Mouse (Mus musculus) thymus, postnatal 25 days (tissue): Measurements from ENCODE around the gene Ddah1.

Source experiments
- DNase-seq: peaks from one replicate; pipeline ENCODE4 v3.0.0; 2022

Gene Ddah1

DNA sequence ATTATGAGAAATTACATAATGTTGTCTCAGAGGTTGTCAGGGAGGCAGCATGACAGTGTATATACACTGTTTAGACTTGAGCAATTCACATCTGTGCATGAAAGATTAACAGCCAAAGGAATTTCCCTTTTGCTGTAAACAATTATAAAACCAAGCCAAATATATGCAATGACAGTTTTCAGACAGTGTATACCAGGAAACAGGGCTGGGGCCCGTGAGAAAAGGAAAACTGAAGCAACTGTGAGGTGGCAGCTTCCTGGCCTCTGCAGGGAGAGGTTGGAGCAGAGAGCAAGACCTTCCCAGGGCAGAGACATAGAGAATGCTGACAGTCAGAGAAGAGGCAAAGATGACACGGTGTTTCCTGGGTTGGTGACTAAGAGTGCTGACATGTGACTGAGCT is 62.0 kb downstream of the Ddah1 start:
- DNase-seq: no peak

DNA sequence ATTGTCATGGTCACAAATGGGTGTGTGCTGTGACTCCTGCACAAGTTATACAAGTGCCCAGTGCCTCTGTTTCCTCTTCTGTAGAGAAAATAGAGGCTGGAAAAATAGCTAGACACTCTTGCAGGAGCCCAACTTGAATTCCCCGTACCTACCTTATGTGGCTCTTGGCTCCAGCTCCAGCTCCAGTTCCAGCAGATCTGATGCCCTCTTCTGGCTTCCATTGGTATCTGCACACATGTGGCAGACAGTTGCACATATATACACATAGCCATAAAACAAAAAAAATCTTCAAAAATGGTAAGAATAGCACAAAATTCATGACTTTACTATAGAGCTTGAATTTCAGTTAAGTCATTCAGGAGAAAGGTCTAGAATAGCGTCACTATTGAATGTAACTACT is 62.5 kb downstream of the Ddah1 start:
- DNase-seq: no peak

DNA sequence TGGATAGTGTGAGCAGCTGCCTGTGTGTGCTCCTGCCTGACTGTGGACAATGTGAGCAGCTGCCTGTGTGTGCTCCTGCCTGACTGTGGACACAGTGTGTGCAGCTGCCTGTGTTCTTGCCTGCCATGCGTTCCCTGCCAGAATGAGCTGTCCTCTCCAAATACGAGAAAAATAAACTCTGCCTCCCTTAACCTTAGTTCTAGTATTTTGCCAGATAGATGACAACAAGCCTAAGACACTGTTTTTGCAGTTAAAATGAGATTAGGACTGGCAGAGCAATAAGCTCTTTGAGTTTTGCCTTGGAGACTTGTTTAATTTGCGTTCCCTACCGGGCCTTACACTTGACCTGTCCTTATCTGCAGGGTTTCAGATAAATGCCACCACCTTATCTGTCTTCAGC is 63.7 kb downstream of the Ddah1 start:
- no peak for DNase-seq

DNA sequence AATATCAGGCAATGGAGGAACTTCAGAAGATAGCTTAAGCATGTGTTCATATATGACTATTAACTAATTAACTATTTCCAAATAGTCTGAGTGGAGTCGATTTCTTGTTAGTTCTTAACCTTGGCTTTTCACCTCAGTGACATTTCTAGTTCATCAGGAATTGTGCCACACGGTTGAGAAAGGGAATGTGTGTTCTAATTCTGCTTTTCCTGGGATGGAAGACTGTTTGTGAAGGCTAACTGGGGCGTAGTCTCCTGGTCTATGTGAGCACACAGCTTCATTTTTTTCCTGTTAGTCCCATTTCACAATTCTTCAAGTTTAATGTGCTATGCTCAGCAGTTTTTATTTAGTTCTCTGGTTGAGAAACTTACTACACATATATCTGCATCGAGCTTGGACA is 65.2 kb downstream of the Ddah1 start:
- no peak for DNase-seq

DNA sequence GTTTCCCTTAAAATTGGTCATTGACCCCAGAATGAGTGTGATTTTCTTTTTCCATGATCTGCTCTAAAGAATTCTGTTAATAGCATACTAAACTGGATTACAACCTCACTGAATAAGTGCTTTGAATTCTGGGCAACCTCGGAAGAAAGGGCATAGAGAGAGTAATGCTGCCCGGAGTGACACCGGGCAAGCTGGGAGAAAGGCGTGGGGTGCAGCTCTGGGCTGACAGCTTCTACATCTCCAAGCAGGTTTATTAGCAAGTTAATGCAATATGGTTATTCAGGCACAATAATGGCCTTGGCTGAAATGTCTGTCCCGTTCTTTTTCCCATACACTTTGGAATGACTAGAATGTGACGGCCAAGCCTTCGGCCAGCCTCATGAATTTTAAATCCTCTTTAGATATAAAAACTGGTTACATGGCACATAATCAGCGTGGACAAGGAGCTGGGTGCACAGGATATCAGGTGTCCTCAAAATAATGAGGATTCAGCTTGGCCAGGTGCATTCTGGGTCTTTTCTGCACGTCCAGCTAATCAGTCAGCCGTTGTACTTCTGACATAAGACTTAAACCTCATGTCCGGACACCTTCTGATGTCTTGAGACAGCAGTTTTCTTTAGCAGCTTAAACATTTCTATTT is 67.1 kb downstream of the Ddah1 start:
- no peak for DNase-seq

DNA sequence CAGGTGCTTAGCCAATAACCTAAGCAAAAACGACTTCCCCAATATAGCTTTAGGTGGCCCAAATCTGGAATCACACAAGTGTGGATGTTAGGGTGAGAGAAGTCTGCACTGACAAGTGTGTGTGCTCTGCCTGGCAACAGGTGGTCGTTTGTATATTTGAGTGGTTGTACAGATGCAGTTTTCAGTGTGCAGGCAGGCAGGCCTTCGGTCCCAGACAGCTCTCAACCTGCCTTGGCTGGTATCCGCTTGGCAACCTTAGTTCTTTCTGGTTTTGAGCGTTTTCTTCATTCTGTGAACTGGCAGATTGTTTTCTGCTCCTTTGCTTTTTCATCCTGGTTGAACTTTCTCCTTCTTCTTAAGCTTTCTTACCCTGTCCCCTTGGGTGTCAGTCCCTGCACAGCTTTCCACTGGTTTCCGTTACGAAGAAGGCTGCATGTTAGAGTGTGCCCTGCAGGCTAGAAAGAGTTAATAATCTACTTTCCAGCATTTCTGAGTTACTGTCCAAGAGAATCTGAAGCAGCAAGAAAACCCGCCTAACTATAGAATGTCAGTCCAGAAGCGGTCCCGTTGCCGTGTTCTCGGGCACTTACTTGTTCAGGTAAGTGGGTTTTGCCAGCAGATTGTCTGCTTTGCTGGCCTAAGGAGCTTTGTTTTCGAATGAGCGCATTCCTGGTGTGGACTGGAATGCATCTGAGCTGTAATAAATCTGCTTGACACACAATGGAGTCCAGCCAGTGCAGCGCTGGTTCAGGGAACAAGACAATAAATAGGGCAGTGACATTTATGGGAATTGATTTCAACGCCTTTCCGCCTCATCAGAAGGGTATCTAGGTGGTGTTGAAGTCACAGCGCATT is 68.9 kb downstream of the Ddah1 start:
- no peak for DNase-seq

DNA sequence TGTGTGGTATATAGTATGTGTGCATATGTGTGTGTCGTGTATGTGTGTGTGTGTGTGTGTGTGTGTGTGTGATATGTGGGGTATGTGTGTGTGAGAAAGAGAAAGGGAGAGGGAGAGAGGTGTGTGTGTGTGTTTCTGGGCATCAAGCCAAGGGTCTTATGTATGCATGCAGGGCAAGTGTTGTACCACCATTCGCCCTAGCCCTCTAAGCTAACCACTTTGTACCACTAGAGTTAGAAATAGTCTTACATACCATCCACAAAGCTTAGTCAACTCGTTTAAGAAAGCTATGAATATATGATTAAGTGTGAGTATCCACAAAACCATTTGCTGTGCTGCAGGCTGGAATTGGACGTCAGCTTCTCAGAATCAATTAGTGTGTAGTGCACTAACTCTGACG is 70.4 kb downstream of the Ddah1 start:
- no peak for DNase-seq

DNA sequence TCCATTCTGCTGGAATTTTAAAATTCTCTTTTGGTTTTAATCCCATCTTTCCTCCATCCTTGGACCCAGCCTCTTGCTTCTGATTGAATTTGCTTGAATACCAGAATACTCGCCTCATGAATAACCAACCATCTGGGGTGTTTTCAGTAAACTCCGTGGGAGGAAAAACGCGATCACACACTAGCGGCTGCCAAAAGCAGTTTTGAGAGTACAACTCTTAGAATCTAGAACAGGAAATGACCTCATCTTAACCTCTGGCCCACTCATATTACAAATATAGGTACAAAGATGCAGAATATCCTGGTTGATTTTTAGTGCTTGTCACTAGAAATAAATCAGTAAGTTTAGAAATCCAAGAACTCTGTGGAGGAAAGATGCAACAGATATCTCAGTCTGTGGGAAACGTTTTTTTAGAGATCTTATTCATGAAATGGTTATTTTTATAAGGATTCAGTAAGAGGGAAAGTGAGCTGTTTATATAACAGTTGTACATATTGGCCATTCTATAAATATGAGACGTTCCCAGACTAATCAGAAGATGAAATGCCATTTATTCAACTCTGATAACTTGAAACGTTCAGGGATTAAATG is 75.6 kb downstream of the Ddah1 start:
- DNase-seq: no peak

DNA sequence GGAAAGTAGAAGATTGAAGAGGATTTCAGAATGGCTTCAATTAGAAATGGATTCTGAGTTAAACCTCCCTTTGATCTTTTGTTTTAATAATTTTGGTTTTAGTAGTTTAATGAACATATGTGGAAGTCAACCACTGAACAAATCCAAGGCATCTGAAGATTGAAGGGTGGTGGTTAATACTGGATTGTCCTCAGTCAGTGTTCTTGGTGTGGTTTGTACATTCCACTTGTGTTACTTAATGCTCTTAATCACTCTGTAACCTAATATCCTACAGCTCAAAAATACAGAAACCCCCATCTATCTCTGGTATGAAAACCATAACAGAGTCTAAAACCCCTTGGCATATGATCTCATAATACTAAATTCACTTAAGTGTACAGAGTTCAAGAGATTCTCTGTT is 79.8 kb downstream of the Ddah1 start:
- DNase-seq: no peak

DNA sequence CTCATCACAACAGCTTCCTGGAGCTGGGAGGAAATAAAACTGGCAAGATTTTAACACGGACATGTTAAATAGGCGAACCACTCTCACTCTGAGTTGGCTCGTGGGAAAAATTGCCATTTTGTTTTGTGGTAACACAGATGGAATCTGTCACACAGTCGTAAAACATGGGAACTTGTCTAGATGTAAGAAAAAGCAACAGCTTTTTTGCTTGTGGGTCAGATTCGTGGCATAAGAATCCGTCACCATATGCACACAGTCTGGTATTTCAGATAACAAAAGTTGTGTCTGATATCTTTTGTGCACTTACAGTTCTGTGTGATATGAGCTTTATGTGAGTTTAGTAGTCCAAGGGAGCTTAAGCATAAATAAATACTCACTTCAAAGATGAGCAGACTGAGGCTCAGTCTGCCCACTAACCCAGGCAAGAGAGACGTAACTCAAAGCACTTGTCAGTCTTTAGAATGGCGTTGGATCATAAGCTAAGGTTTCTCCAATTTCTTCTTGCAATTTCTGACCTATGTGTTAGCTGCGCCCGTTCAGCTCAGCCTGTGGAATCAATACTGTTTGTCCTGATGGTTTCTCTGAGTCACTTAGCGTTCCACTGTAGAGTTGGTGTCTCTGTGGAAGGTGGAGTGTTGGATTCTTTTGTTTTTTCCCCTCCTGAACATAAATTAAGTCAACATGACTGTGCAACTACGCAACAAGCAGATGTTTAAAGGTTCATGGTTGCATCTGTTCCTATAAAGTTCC is 83.7 kb downstream of the Ddah1 start:
- no peak for DNase-seq

DNA sequence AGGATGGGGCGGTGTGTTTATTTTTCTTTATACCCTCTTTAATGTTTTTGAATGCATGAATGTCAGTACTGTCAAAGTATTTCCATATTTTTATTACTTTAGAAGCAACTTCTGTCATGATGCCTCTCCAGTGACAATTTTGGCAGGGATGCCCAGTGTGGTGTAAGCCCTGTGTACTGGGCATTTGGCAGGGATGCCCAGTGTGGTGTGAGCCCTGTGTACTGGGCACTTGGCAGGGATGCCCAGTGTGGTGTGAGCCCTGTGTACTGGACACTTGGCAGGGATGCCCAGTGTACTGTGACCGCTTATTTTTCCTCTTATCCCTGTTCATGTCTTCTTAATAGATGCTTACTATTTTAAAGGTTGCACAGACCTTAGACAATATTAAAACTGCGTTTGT is 85.4 kb downstream of the Ddah1 start:
- DNase-seq: no peak

DNA sequence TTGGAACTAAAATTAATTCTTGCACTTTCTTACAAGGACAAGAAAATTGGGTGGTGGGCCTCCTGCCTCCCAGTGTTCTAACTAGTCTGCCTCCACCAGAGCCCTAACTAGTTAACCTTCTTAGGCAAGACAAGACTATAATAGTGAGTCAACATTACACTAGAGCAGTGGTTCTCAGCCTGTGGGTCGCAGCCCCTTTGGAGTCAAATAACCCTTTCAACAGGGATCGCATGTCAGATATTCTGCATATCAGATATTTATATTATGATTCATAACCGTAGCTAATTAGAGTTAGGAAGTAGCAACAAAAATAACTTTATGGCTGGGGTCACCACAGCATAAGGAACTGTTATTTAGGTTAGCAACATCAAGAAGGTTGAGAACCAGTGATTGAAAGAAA is 86.4 kb downstream of the Ddah1 start:
- no peak for DNase-seq

DNA sequence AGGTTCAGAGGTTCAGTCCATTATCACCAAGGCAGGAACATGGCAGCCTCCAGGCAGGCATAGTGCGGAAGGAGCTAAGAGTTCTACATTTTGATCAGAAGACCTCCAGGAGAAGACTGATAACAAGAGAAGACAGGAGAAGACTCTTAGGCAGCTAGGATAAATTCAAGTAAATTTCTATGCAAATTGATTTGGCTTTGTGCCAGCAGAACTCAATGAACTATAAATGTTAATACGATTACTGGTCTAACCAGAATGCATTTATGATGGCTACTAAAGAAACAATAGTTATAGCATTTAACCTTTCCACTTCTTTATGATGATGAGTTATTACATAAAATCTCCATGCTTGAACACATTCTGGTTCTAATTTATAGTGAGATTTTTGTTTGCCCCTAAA is 87.8 kb downstream of the Ddah1 start:
- no peak for DNase-seq

DNA sequence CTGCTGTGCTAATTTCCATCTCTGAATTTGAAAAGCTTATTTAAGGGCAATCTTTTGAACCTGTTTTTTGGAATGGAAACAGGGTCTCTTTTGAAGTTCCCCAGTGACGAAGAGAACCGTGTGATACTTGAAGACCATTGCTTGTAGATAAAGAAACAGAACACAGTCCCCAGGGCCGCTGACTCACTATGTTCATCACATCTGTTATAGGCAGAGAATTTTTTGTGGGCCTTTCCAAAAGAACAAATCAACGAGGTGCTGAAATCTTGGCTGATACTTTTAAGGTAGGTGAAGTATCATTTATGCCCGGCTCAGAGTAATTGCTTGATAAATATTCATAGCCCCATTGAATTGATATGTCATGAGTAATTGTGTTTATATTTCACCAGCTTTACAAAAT is 93.6 kb downstream of the Ddah1 start:
- no peak for DNase-seq

DNA sequence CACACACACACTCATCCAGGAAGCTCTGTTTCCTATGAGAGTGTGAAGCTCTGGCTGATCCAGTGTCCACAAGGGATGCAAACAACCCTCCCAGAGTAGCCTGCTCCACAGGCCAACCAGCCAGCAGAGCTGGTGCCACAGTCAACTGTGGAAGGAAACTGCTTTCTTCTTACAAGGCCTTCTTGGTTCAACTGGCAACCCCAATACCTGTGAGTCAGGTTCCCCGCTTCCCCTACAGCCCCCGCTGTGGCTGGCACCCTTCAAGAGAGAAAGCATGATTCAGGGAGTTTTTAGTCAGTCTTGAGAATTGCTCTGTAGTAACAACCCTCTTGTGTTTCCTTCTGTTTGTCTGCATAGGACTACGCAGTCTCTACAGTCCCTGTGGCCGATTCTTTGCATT is 94.3 kb downstream of the Ddah1 start:
- DNase-seq: no peak

DNA sequence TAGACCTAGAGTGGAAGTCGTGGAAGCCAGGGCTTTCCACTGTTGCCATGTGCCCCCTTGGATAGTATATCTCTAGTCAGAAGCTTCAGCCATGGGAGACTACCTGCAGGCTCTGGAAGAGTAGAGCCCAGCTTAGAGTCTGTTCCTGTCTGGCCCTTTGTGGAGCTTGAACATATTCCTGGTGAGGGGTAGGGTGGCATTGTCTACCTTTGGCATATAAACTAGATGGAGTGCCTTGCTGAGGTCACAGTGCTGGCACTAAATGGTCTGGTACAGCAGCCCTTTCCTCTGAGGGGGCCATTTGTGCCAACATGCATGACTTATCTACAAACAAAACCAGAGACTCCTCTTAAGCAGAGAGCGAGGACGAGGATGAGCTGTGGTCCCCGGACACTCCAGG is 95.2 kb downstream of the Ddah1 start:
- DNase-seq: no peak

DNA sequence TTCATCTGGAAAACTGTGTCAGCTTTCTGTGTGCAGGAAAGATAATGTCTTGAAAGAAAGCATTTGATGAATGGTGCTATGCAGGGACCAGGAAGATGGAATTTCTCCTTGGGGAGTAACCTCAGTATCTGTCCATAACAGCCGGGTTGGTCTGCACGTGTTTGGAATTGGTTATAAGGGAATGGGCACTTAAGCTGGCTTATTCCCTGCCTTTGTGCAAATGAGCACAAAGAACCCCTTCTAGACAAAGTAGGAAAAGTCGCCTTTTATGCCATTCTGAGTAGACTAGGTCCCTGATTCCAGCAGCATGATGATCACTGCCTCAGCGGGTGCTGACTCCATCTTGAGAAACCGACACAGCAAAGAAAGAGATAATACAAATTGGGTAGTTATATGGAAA is 96.0 kb downstream of the Ddah1 start:
- DNase-seq: no peak

DNA sequence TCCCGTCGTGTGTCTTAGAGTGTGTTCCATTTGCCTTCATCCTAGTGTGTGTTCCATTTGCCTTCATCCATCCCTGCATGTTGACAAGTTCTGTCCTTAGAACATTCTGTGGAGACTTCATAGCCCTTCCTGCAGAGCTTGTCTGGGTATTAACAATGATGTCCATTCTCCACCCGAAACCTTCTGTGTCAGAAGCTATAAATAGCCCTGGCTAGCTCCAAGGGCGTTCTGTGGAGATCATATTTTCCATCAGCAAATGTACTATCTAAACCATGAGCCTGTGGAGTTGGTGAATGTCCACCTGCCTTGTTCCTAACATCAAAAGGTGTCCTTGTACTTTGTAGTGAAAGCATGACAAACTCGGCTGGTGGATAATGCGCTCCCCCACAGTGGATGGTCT is 96.8 kb downstream of the Ddah1 start:
- DNase-seq: no peak

DNA sequence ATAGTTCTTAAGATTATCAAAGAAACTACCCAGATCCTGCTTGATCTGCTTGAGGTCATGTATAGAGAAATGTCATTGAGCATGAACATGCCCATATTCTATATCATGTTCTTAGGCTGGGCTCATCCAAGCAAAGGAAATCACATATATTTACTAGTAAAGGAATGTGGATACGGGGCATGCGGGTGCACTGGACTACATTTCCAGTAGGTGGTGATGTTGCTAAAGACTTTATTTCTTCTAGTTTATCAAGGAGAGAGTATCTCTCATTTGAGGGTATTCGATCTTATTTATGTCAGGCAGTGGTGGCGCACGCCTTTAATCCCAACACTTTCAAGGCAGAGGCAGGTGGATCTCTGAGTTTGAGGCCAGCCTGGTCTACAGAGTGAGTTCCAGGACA is 99.9 kb downstream of the Ddah1 start:
- DNase-seq: no peak

DNA sequence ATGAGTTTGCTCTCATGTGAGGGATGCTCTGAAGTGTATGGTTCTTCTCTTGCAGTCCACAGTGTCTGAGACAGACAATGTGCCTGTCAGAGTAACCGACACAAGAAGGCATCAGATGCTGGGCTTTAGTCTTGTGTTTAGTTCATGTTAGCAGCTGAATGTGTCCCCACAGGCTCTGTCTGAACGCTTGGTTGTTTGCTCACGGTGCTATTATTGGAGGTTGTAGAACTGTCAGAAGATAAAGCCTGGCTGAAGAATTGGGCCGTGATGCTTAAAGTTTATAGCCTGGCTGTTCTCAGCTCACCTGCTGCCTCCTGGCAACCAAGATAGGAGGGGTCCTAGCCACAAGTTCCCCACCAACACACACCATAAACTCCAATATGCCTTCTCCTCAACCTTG is 104.0 kb downstream of the Ddah1 start:
- no peak for DNase-seq

DNA sequence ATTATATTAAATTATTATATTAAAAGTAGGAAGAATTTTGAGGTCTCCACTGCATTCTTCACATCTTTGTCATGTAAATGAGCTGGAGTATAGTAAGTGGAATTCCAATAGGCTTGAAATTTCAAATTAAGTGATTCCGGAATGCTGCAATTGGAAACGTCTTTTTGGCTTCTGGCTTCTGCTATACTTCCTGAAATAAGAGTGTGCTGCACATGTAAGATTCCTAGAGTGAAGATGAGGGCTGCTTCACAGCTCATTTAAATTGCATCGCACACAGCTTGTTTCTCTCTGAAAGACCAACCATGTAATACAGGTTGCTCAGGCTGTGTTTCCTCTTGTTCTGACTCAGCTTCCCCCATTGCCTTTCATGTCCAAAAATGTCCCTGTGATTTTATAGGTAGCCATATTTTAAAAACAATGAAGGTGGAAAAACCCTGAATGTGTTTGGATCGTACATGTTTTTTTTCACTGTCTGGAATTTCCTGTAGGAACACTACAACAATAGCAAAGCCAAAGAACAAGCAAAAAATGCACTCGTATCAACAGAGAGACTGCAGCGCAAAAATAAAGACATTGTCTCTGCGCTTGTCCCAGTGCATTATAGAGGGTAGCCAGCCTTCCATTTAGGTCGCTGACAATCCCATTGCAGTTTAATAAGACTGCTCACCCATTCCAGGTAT is 105.7 kb downstream of the Ddah1 start:
- DNase-seq: no peak

DNA sequence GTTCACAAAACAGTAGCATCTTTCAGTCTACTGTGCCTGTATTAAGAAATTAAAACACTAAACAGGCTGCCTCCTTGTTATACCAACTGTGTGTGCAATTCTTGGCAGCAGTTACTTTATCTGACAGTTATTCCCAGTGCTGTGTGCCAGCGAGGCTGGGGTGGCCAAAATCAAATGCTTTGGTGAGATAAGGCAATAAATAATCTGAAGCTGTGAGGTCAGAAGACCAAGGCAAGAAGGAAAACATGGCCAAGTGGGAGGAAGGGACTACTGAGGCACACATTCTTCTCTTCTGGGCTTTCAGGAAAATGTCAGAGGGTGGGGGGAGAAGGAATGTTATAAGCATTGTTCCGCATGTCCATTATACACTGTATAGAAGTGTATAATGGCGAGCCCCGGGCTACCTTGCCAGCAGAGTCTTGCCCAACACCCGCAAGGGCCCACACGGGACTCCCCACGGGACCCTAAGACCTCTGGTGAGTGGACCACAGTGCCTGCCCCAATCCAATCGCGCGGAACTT is 106.3 kb downstream of the Ddah1 start:
- DNase-seq: no peak

DNA sequence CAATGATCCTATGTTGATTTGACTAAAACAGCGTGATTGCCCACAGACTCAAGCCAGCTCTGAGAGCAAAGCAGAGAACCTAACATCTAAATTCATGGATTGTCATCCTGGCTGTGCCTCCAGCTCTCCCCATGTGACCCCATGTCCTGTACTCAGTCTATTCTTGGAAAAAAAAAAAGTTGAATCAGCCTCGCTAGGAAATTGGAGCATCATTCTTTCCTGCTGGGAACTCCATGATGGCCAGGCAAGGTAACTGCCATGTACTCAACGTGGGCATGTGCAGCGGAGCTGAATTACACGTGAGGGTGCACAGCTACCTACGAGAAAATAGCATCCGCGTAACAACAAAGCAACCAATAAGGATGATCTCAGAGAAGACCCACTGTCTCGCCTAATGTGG is 114.2 kb downstream of the Ddah1 start:
- no peak for DNase-seq
